Mouse (Mus musculus): ENCODE measurements at regions not wholly inside any gene's neighbourhood (a gene's known extent, or its start where the extent isn't known, plus 50 kb on each side); places are given as distances from the start of the nearest gene placed in this dataset.

GRCm38 (mm10) chr1:66099562-66100444, 75.3 kb upstream of the Map2 start:
- no peak for DNase-seq

GRCm38 (mm10) chr1:66101419-66101818, 73.7 kb upstream of the Map2 start:
- no peak for DNase-seq

GRCm38 (mm10) chr1:66104493-66104892, 70.6 kb upstream of the Map2 start:
- DNase-seq = no peak

- DNase-seq = no peak
Observed at GRCm38 (mm10) chr1:66105206-66105605, 69.9 kb upstream of the Map2 start.

- no peak for DNase-seq
Observed at GRCm38 (mm10) chr1:66108051-66108450, 67.0 kb upstream of the Map2 start.

- peak; percentile 6 to 10 for DNase-seq
Observed at GRCm38 (mm10) chr1:66113916-66114315, 61.2 kb upstream of the Map2 start.

GRCm38 (mm10) chr1:66115330-66115729, 59.7 kb upstream of the Map2 start:
- peak; percentile 34 to 45 for DNase-seq

Data from kidney, postnatal 4 days (tissue).